Mouse (Mus musculus) C2C12 (cell line): Measurements from ENCODE around the gene Hdc. TPM values are rescaled to one million over a fixed set of nuclear protein-coding genes. Genes with fewer than 3 reads are reported as not detected.

ENCODE experiments used
- H3K27me3 ChIP-seq: one replicate; pipeline ENCODE4 v1.6.1; 2011; ENCODE audit not compliant: control insufficient read depth, insufficient read depth, insufficient read length
- H3K36me3 ChIP-seq: one replicate; pipeline ENCODE4 v1.6.1; 2011; ENCODE audit not compliant: control insufficient read depth, insufficient read depth
- H3K4me3 ChIP-seq: one replicate; pipeline ENCODE4 v1.5.1; 2011; ENCODE audit warnings: mild to moderate bottlenecking, control low read depth; ENCODE audit not compliant: poor library complexity, insufficient read depth, severe bottlenecking
- H3K79me2 ChIP-seq: one replicate; pipeline ENCODE4 v1.6.1; 2011; ENCODE audit not compliant: control insufficient read depth, insufficient read depth
- H3K79me3 ChIP-seq: one replicate; pipeline ENCODE4 v1.6.1; 2011; ENCODE audit warnings: low read depth, control low read depth
- H3ac ChIP-seq: one replicate; pipeline ENCODE3; 2011; ENCODE audit warnings: low read depth; ENCODE audit not compliant: control insufficient read depth, insufficient read length
- CEBPB ChIP-seq: IDR thresholded peaks from one replicate; pipeline ENCODE4 v1.6.1; 2011; ENCODE audit warnings: low read depth, mild to moderate bottlenecking, control low read depth, moderate library complexity
- CTCF ChIP-seq: IDR thresholded peaks from one replicate; pipeline ENCODE4 v1.5.1; 2011; ENCODE audit not compliant: control insufficient read depth, insufficient read depth, insufficient read length
- FOSL1 ChIP-seq: IDR thresholded peaks from one replicate; pipeline ENCODE4 v1.8.0; 2011; ENCODE audit warnings: mild to moderate bottlenecking, low read length; ENCODE audit not compliant: poor library complexity, insufficient read depth, severe bottlenecking
- MAX ChIP-seq: IDR thresholded peaks from one replicate; pipeline ENCODE4 v1.6.1; 2011; ENCODE audit warnings: mild to moderate bottlenecking, control low read depth
- MYOD1 ChIP-seq: IDR thresholded peaks from one replicate; pipeline ENCODE4 v1.6.1; 2011; ENCODE audit warnings: low read depth; ENCODE audit not compliant: control insufficient read depth, insufficient read length
- MYOG ChIP-seq: IDR thresholded peaks from one replicate; pipeline ENCODE4 v1.6.1; 2011; ENCODE audit not compliant: control insufficient read depth, insufficient read length; ENCODE audit errors: extremely low read depth
- USF1 ChIP-seq: IDR thresholded peaks from one replicate; pipeline ENCODE4 v1.6.1; 2011; ENCODE audit warnings: low read depth, mild to moderate bottlenecking, control low read depth, moderate library complexity
- polyA plus RNA-seq: library from polyadenylated mRNA; unstranded; fragments of >200 nt; fragmentation: generic; extraction: Trizol; gene quantifications from one replicate; pipeline ENCODE4 v1.2.1, GENCODE M21; 2012; ENCODE audit warnings: missing spikeins

Gene Hdc
- polyA plus RNA-seq, 1 experiment = 0.13 TPM

DNA sequence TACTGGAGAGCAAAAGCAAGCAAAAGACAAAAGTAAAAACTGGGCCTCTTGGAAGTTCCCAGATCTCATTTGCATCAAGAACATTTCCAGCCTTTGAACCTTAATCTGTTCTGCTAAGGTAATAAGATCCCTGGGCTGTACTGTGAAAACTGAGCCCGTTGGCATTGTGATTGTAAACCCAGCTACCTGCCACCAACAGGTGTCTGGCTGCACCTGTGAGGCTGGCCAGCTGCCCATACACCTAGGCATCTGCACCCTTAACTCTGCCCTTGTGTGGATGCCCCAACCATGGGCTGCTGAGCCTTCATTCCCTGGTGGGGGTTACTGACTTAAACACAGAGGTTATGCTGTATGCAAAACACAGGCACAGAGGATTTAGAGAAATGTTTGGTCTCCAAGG, 46.9 kb downstream of the Hdc start:
- Histone ChIP-seq H3K27me3 (peaks cover 10% of the 10 kb centered on the region), H3K79me2 (no peaks in the 10 kb centered on the region), H3K4me3 (no peak overlapping the region), H3ac (no peak overlapping the region), H3K36me3 (no peaks in the 10 kb centered on the region), H3K79me3 (no peaks in the 10 kb centered on the region)
- TF ChIP-seq FOSL1 = no peak
- no peak for TF ChIP-seq MYOD1
- TF ChIP-seq CTCF = no peak
- no peak for TF ChIP-seq MAX
- no peak for TF ChIP-seq CEBPB
- TF ChIP-seq USF1 = no peak
- TF ChIP-seq MYOG = no peak

DNA sequence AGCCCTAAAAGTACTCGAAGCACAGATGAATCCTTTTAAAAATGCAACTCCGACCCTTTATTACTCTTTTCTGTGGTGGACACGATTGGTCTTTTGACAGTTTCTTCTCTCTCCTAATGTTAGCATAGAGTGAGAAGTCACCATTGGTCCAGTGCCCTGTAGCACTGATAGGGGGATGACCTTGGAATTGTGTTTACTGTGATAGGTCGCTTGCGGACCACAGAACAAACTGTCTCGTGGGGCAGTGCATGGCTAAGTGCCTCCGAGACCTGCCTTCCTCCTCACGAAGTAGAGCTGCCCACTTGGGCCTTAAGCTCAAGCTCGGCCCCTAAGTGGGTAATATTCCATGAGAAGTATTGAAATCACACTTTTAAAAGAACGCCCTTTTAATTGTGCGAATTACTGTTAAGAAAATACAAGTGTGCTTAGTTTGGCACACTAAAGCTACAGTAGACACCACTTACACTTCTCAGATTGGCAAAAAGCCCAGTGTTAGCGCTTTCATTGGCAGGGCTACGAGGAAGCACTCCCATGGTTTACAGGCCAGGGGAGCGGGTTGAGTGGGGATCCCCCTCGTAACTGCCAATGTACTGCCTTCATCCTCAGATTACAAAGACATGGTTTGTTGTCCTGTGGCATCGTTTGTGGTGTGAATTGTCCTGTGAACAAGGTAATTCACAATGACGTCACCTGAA, 55.5 kb downstream of the Hdc start:
- no peak for TF ChIP-seq FOSL1
- TF ChIP-seq MAX = no peak
- TF ChIP-seq USF1 = no peak
- TF ChIP-seq CEBPB = no peak
- no peak for TF ChIP-seq MYOD1
- TF ChIP-seq CTCF = no peak
- TF ChIP-seq MYOG = no peak
- H3K27me3 ChIP-seq = peaks cover 15% of the 10 kb centered on the region
- no peak overlapping the region for H3ac ChIP-seq
- no peaks in the 10 kb centered on the region for H3K79me2 ChIP-seq
- no peak overlapping the region for H3K4me3 ChIP-seq
- H3K36me3 ChIP-seq = no peaks in the 10 kb centered on the region
- H3K79me3 ChIP-seq = no peaks in the 10 kb centered on the region

DNA sequence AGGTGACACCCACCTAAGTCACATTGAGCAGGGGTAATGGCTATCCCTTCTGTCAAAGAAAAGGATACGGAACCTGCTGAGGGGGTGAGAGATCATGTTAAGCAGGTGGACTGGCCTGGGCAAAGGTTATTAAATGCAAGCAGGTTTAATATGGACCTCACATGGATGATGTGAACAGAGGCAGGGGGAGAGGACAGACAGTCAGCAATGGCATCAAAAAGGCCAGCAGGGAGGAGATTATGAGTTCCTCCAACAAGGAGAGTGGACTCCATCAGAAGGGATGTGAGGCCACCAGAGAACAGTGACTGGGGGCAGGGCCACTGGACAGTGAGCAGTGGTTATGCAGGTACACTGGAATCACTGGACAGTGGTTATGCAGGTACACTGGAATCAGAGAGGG, 59.0 kb downstream of the Hdc start:
- Histone ChIP-seq H3K36me3 (no peaks in the 10 kb centered on the region), H3K4me3 (no peak overlapping the region), H3K27me3 (peaks cover 20% of the 10 kb centered on the region), H3K79me3 (no peaks in the 10 kb centered on the region), H3ac (no peak overlapping the region), H3K79me2 (no peaks in the 10 kb centered on the region)
- TF ChIP-seq CTCF (no peak), CEBPB (no peak), USF1 (no peak), MYOG (no peak), MAX (no peak), FOSL1 (no peak), MYOD1 (no peak)

DNA sequence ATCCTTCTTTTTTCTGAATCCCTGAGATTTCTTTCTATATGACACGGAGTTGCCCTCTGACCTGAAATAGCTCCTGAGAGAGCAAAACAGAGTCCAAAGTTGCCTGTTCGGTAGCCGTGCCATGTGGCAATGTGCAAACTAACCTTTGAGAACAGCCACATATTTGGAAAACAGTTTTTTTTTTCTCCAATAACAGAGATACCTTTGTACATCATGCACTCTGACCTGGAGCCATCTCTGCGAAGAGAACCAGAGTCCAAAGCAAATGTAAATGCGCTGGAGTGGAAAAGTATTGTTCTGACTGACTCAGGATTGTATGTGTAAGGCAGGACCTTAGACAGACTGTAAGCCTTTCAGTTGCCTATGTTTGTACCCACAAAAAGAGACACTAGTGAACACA, 63.6 kb downstream of the Hdc start:
- Histone ChIP-seq H3K79me2 (no peaks in the 10 kb centered on the region), H3K36me3 (no peaks in the 10 kb centered on the region), H3K27me3 (peaks cover 40% of the 10 kb centered on the region), H3K79me3 (no peaks in the 10 kb centered on the region), H3ac (no peak overlapping the region), H3K4me3 (no peak overlapping the region)
- TF ChIP-seq FOSL1 = no peak
- TF ChIP-seq CEBPB = no peak
- no peak for TF ChIP-seq USF1
- no peak for TF ChIP-seq MAX

DNA sequence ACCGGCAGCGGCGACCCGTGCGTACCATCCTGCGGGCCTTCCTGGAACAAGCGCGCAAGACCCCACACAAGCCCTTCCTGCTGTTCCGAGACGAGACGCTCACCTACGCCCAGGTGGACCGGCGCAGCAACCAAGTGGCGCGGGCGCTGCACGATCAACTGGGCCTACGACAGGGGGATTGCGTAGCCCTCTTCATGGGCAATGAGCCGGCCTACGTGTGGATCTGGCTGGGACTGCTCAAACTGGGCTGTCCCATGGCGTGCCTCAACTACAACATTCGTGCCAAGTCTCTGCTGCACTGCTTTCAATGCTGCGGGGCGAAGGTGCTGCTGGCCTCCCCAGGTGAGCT, 65.8 kb downstream of the Hdc start:
- Histone ChIP-seq H3K27me3 (peaks cover 33% of the 10 kb centered on the region), H3K79me2 (no peaks in the 10 kb centered on the region), H3K4me3 (no peak overlapping the region), H3K79me3 (no peaks in the 10 kb centered on the region), H3ac (no peak overlapping the region), H3K36me3 (no peaks in the 10 kb centered on the region)
- TF ChIP-seq FOSL1 (no peak), MYOG (no peak), CTCF (no peak), USF1 (no peak), CEBPB (no peak), MYOD1 (no peak), MAX (no peak)

DNA sequence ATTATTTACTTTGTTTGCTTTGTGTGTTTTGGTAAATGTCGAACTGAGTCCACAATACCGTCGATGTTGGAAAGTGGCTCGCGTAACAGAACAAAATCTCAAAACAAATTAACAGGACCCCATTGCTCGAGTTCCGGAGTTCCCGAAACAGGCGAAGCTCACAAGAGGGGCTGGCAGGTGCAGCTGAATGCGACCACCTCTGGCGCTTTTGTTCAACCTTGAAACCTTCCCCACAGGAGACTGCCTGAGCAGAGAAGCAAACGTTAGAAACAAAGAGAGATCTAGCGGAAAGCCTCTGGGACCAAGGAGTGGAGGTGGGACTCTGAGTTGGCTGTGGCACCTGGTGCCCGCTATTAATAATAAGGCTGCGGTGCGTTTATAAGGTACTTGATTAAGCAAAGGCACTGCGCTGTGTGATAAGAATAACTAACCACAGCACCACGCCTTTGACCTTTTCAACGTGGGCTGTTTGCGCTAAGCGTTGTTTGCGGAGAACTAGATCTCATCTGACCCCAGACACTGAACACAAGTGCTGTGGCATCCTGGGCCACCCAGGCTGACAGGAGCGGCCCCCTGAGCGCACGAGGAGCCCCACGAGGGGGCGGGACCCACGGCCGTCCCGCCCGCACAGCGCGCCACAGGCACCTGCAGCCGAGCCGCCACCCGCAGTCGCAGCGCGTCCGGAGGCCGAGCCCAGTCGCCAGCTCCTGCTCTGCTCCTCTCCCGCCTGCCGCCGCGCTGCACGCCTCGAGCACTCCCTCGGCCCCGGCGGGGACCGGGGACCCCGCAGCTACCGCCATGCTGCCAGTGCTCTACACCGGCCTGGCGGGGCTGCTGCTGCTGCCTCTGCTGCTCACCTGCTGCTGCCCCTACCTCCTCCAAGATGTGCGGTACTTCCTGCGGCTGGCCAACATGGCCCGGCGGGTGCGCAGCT, 66.5 kb downstream of the Hdc start, which contains the start of gene Slc27a2:
Slc27a2 (plus strand) TSS at position 51 of the 934 bp plus-strand sequence.
- no peak within 1 kb of the TSS for H3K4me3 ChIP-seq
- H3K36me3 ChIP-seq = no peaks in the 10 kb centered on the region
- no peaks in the 10 kb centered on the region for H3K79me2 ChIP-seq
- no peak within 1 kb of the TSS for H3ac ChIP-seq
- H3K79me3 ChIP-seq = no peaks in the 10 kb centered on the region
- H3K27me3 ChIP-seq = peaks cover 33% of the 10 kb centered on the region
- TF ChIP-seq MAX (no peak), MYOG (no peak), CEBPB (no peak), USF1 (no peak), FOSL1 (no peak), MYOD1 (no peak), CTCF (no peak)
